Mouse (Mus musculus) hindbrain, embryonic 16.5 days (tissue): ENCODE measurements around the gene Arhgap44. TPM values are rescaled to one million over a fixed set of nuclear protein-coding genes. Genes with fewer than 3 reads are reported as not detected.

Experiments used
- ATAC-seq: fragments of 200-750 bp; cut with Nextera tagmentation; 2 replicates; pipeline ENCODE4 v1.8.0; 2017; ENCODE audit warnings: moderate TSS enrichment, moderate library complexity
- H3K27ac ChIP-seq: fragments of 300-500 bp; sonication (generic); 2 replicates; pipeline ENCODE4 v1.5.1; 2014; ENCODE audit warnings: low read depth, mild to moderate bottlenecking, control low read depth, low read length, moderate library complexity
- H3K27me3 ChIP-seq: fragments of 300-500 bp; sonication (generic); replicated peaks from 2 replicates; pipeline ENCODE4 v1.6.1; 2014; ENCODE audit warnings: low read length; ENCODE audit not compliant: control insufficient read depth, insufficient read depth
- H3K36me3 ChIP-seq: fragments of 300-500 bp; sonication (generic); 2 replicates; pipeline ENCODE4 v1.6.1; 2014; ENCODE audit warnings: mild to moderate bottlenecking, low read length, moderate library complexity, mixed read lengths; ENCODE audit not compliant: control insufficient read depth, insufficient read depth
- H3K4me1 ChIP-seq: fragments of 300-500 bp; sonication (generic); 2 replicates; pipeline ENCODE4 v1.6.1; 2014; ENCODE audit warnings: low read depth, low read length; ENCODE audit not compliant: control insufficient read depth, insufficient read depth
- H3K4me2 ChIP-seq: fragments of 300-500 bp; sonication (generic); 2 replicates; pipeline ENCODE4 v1.6.1; 2014; ENCODE audit warnings: mild to moderate bottlenecking, low read length, control low read depth, moderate library complexity
- H3K4me3 ChIP-seq: fragments of 300-500 bp; sonication (generic); 2 replicates; pipeline ENCODE4 v1.5.1; 2014; ENCODE audit warnings: mild to moderate bottlenecking, low read length, control low read depth, moderate library complexity
- H3K9ac ChIP-seq: fragments of 300-500 bp; sonication (generic); 2 replicates; pipeline ENCODE4 v1.6.1; 2014; ENCODE audit warnings: low read depth, mild to moderate bottlenecking, control low read depth, low read length, moderate library complexity
- H3K9me3 ChIP-seq: fragments of 300-500 bp; sonication (generic); 2 replicates; pipeline ENCODE4 v1.6.1; 2014; ENCODE audit warnings: mild to moderate bottlenecking, low read length, moderate library complexity; ENCODE audit not compliant: control insufficient read depth
- WGBS: fragments of 180-500 bp; shearing (Covaris S2); extraction: QIAGEN DNeasy Blood & Tissue Kit; methylation state at CpG from one replicate; pipeline ENCODE4 v1.1.7; 2014; 5-methylcytosine and 5-hydroxymethylcytosine counted together
- polyA plus RNA-seq: library from polyadenylated mRNA; unstranded; fragments of >200 nt; fragmentation: Nextera tagmentation; extraction: Ambion mirVana; gene quantifications from 2 replicates; pipeline ENCODE4 v1.2.1, GENCODE M21; 2015

Gene Arhgap44
- polyA plus RNA-seq, 1 experiment from 2014 or later: 21.8 TPM

- no peaks in the 10 kb centered on the region for H3K27me3 ChIP-seq
- ATAC-seq: no peak
- H3K36me3 ChIP-seq: no peaks in the 10 kb centered on the region
- 97% methylated on average over 1 of the region's 1 CpGs for WGBS
- no peaks in the 10 kb centered on the region for H3K4me1 ChIP-seq
- no peak overlapping the region for H3K9ac ChIP-seq
- H3K4me3 ChIP-seq: no peak overlapping the region
- H3K4me2 ChIP-seq: no peak overlapping the region
- no peak overlapping the region for H3K27ac ChIP-seq
- H3K9me3 ChIP-seq: no peaks in the 10 kb centered on the region
These were observed 22.4 kb upstream of the Arhgap44 start for GRCm38 (mm10) chr11:65185114-65185513.

- H3K27ac ChIP-seq: no peak overlapping the region
- WGBS: 86% methylated on average over 4 of the region's 4 CpGs
- H3K4me1 ChIP-seq: no peaks in the 10 kb centered on the region
- ATAC-seq: no peak
- no peaks in the 10 kb centered on the region for H3K9me3 ChIP-seq
- no peak overlapping the region for H3K4me3 ChIP-seq
- H3K36me3 ChIP-seq: no peaks in the 10 kb centered on the region
- no peaks in the 10 kb centered on the region for H3K27me3 ChIP-seq
- no peak overlapping the region for H3K4me2 ChIP-seq
- H3K9ac ChIP-seq: no peak overlapping the region
These were observed 7.5 kb upstream of the Arhgap44 start for GRCm38 (mm10) chr11:65170121-65170750.

GRCm38 (mm10) chr11:65161881-65162766 lies 637 bp downstream of the Arhgap44 start:
- ATAC-seq: peak; percentile 88
- WGBS: under 1% methylated on average over 49 of the region's 49 CpGs

GRCm38 (mm10) chr11:65160991-65161880 lies 1.5 kb downstream of the Arhgap44 start:
- Histone ChIP-seq H3K27me3 (no peaks in the 10 kb centered on the region), H3K9ac (peak overlapping the region; percentile 93), H3K4me3 (peak overlapping the region; percentile 84), H3K4me2 (peak overlapping the region; percentile 62), H3K9me3 (no peaks in the 10 kb centered on the region), H3K27ac (no peak overlapping the region), H3K36me3 (no peaks in the 10 kb centered on the region), H3K4me1 (peaks cover 12% of the 10 kb centered on the region)
- 56% methylated on average over 7 of the region's 7 CpGs for WGBS
- ATAC-seq: no peak

More at GRCm38 (mm10) chr11:65161881-65162766, 637 bp downstream of the Arhgap44 start:
- Histone ChIP-seq H3K4me2 (peak overlapping the region; percentile 62), H3K27ac (peak overlapping the region; percentile 83), H3K4me1 (peaks cover 12% of the 10 kb centered on the region), H3K4me3 (peak overlapping the region; percentile 84), H3K9ac (peak overlapping the region; percentile 93), H3K9me3 (no peaks in the 10 kb centered on the region), H3K36me3 (no peaks in the 10 kb centered on the region), H3K27me3 (no peaks in the 10 kb centered on the region)

- no peak within 1 kb of the TSS; the same call in 1 of the 2 replicates for H3K4me2 ChIP-seq
- WGBS: 95% methylated on average over 5 of the region's 5 CpGs
- H3K27ac ChIP-seq: no peak within 1 kb of the TSS
- no peaks in the 10 kb centered on the region for H3K9me3 ChIP-seq
- no peaks in the 10 kb centered on the region for H3K27me3 ChIP-seq
- ATAC-seq: no peak
- peaks cover 12% of the 10 kb centered on the region for H3K4me1 ChIP-seq
- no peak within 1 kb of the TSS for H3K9ac ChIP-seq
- H3K4me3 ChIP-seq: no peak within 1 kb of the TSS
- no peaks in the 10 kb centered on the region for H3K36me3 ChIP-seq
These were observed 3.0 kb downstream of the Arhgap44 start, which contains the start of gene 1700086D15Rik for GRCm38 (mm10) chr11:65159791-65160190. TSS of gene 1700086D15Rik (minus strand) at chr11:65159891.

GRCm38 (mm10) chr11:65158658-65158990 lies 4.1 kb downstream of the Arhgap44 start:
- no peaks in the 10 kb centered on the region for H3K27me3 ChIP-seq
- H3K4me2 ChIP-seq: no peak overlapping the region
- H3K4me1 ChIP-seq: peaks cover 12% of the 10 kb centered on the region
- no peak overlapping the region for H3K9ac ChIP-seq
- no peaks in the 10 kb centered on the region for H3K9me3 ChIP-seq
- H3K4me3 ChIP-seq: no peak overlapping the region
- ATAC-seq: no peak
- no peak overlapping the region for H3K27ac ChIP-seq
- 91% methylated on average over 5 of the region's 5 CpGs for WGBS
- no peaks in the 10 kb centered on the region for H3K36me3 ChIP-seq

GRCm38 (mm10) chr11:65157966-65158657 lies 4.6 kb downstream of the Arhgap44 start:
- no peak overlapping the region for H3K4me2 ChIP-seq
- H3K4me1 ChIP-seq: peaks cover 12% of the 10 kb centered on the region
- H3K4me3 ChIP-seq: no peak overlapping the region
- ATAC-seq: no peak
- H3K9ac ChIP-seq: no peak overlapping the region
- 95% methylated on average over 20 of the region's 20 CpGs for WGBS
- no peaks in the 10 kb centered on the region for H3K36me3 ChIP-seq
- no peak overlapping the region for H3K27ac ChIP-seq
- no peaks in the 10 kb centered on the region for H3K27me3 ChIP-seq
- no peaks in the 10 kb centered on the region for H3K9me3 ChIP-seq

- Histone ChIP-seq H3K27me3 (no peaks in the 10 kb centered on the region), H3K27ac (no peak overlapping the region), H3K36me3 (no peaks in the 10 kb centered on the region), H3K9ac (no peak overlapping the region), H3K4me1 (no peaks in the 10 kb centered on the region), H3K4me2 (no peak overlapping the region), H3K4me3 (no peak overlapping the region), H3K9me3 (no peaks in the 10 kb centered on the region)
- 91% methylated on average over 5 of the region's 5 CpGs for WGBS
- ATAC-seq: no peak
These were observed 9.8 kb downstream of the Arhgap44 start for GRCm38 (mm10) chr11:65153006-65153405.
